Mouse (Mus musculus): ENCODE measurements around the gene Wfdc15b. TPM values are rescaled to one million over a fixed set of nuclear protein-coding genes. Genes with fewer than 3 reads are reported as not detected.
"Not testable (repeated sequence)": the region's sequence is repeated elsewhere in the genome, so short reads cannot be mapped to it uniquely, and the experiment has no call there.

Wfdc15b gene
- 0.34 TPM in 1 of 2 replicates, not detected in the other for polyA plus RNA-seq (2015; fragmentation: Nextera tagmentation; extraction: Ambion mirVana)

- no peak for DNase-seq
- H3K4me1 ChIP-seq (replicated peaks), result no peaks in the 10 kb centered on the region
- 64% methylated on average over 11 of the region's 11 CpGs for WGBS (ENCODE audit: insufficient replicate concordance)
- no peaks in the 10 kb centered on the region for H3K9me3 ChIP-seq (replicated peaks)
- no peak for ATAC-seq (ENCODE audit: low read depth)
- no peaks in the 10 kb centered on the region for H3K36me3 ChIP-seq
- no peak within 1 kb of the TSS for H3K4me2 ChIP-seq
- no peak within 1 kb of the TSS for H3K4me3 ChIP-seq (replicated peaks)
- no peak within 1 kb of the TSS for H3K9ac ChIP-seq
- no peaks in the 10 kb centered on the region for H3K27me3 ChIP-seq
- H3K27ac ChIP-seq, result no peak within 1 kb of the TSS
Measured at GRCm38 (mm10) chr2:164221522-164221921, at the start of gene Wfdc15b. Gene Wfdc15b (minus strand): TSS chr2:164221660.

GRCm38 (mm10) chr2:164256540-164256939 lies 35.1 kb upstream of the Wfdc15b start, which contains the start of gene Svs3b:
Gene Svs3b (minus strand): TSS chr2:164256640.
- H3K9ac ChIP-seq; H3K4me3 ChIP-seq (replicated peaks); H3K27me3 ChIP-seq; H3K9me3 ChIP-seq (replicated peaks); H3K4me2 ChIP-seq; DNase-seq; H3K27ac ChIP-seq; H3K36me3 ChIP-seq; ATAC-seq (ENCODE audit: low read depth); H3K4me1 ChIP-seq (replicated peaks): not testable (repeated sequence)
- 67% methylated on average over 1 of the region's 1 CpGs for WGBS (ENCODE audit: insufficient replicate concordance)

- DNase-seq (no peak), ATAC-seq (ENCODE audit: low read depth) (no peak)
- Histone ChIP-seq H3K27me3 (no peaks in the 10 kb centered on the region), H3K4me2 (no peak within 1 kb of the TSS), H3K9ac (no peak within 1 kb of the TSS), H3K4me3 (replicated peaks) (no peak within 1 kb of the TSS), H3K9me3 (replicated peaks) (no peaks in the 10 kb centered on the region), H3K4me1 (replicated peaks) (no peaks in the 10 kb centered on the region), H3K27ac (no peak within 1 kb of the TSS), H3K36me3 (no peaks in the 10 kb centered on the region)
- 60% methylated on average over 3 of the region's 3 CpGs for WGBS (ENCODE audit: insufficient replicate concordance)
Measured at GRCm38 (mm10) chr2:164238366-164238765, 16.9 kb upstream of the Wfdc15b start, which contains the start of gene Svs2. Gene Svs2 (minus strand): TSS chr2:164238466.

GRCm38 (mm10) chr2:164232671-164233070 lies 11.2 kb upstream of the Wfdc15b start:
- DNase-seq, result no peak
- Histone ChIP-seq H3K9ac (no peak overlapping the region), H3K4me3 (replicated peaks) (no peak overlapping the region), H3K9me3 (replicated peaks) (no peaks in the 10 kb centered on the region), H3K27me3 (no peaks in the 10 kb centered on the region), H3K27ac (no peak overlapping the region), H3K4me1 (replicated peaks) (no peaks in the 10 kb centered on the region), H3K4me2 (no peak overlapping the region), H3K36me3 (no peaks in the 10 kb centered on the region)
- ATAC-seq (ENCODE audit: low read depth), result no peak
- 72% methylated on average over 8 of the region's 8 CpGs for WGBS (ENCODE audit: insufficient replicate concordance)

GRCm38 (mm10) chr2:164228361-164229070 lies 7.1 kb upstream of the Wfdc15b start:
- no peak overlapping the region for H3K9ac ChIP-seq
- H3K4me3 ChIP-seq (replicated peaks), result no peak overlapping the region
- H3K4me2 ChIP-seq, result no peak overlapping the region
- WGBS (ENCODE audit: insufficient replicate concordance), result 67% methylated on average over 8 of the region's 8 CpGs
- no peaks in the 10 kb centered on the region for H3K36me3 ChIP-seq
- H3K4me1 ChIP-seq (replicated peaks), result no peaks in the 10 kb centered on the region
- H3K27ac ChIP-seq, result no peak overlapping the region
- ATAC-seq (ENCODE audit: low read depth) (no peak), DNase-seq (no peak)
- no peaks in the 10 kb centered on the region for H3K9me3 ChIP-seq (replicated peaks)
- no peaks in the 10 kb centered on the region for H3K27me3 ChIP-seq

- H3K9ac ChIP-seq, result no peak overlapping the region
- H3K4me2 ChIP-seq, result no peak overlapping the region
- WGBS (ENCODE audit: insufficient replicate concordance), result 67% methylated on average over 9 of the region's 9 CpGs
- no peak overlapping the region for H3K27ac ChIP-seq
- H3K4me1 ChIP-seq (replicated peaks), result no peaks in the 10 kb centered on the region
- no peaks in the 10 kb centered on the region for H3K9me3 ChIP-seq (replicated peaks)
- no peak for ATAC-seq (ENCODE audit: low read depth)
- no peaks in the 10 kb centered on the region for H3K36me3 ChIP-seq
- no peak for DNase-seq
- H3K27me3 ChIP-seq, result no peaks in the 10 kb centered on the region
- H3K4me3 ChIP-seq (replicated peaks), result no peak overlapping the region
Measured at GRCm38 (mm10) chr2:164219295-164219694, 2.2 kb downstream of the Wfdc15b start.

- Histone ChIP-seq H3K4me3 (replicated peaks) (no peak overlapping the region), H3K36me3 (no peaks in the 10 kb centered on the region), H3K9me3 (replicated peaks) (no peaks in the 10 kb centered on the region), H3K4me2 (no peak overlapping the region), H3K9ac (no peak overlapping the region), H3K4me1 (replicated peaks) (no peaks in the 10 kb centered on the region), H3K27ac (no peak overlapping the region), H3K27me3 (no peaks in the 10 kb centered on the region)
- ATAC-seq (ENCODE audit: low read depth) (no peak), DNase-seq (no peak)
- WGBS (ENCODE audit: insufficient replicate concordance), result 79% methylated on average over 5 of the region's 5 CpGs
Measured at GRCm38 (mm10) chr2:164212711-164213110, 8.7 kb downstream of the Wfdc15b start.

- no peak for ATAC-seq (ENCODE audit: low read depth)
- 69% methylated on average over 4 of the region's 4 CpGs for WGBS (ENCODE audit: insufficient replicate concordance)
Measured at GRCm38 (mm10) chr2:164210892-164211291, 10.6 kb downstream of the Wfdc15b start.

GRCm38 (mm10) chr2:164206676-164207075 lies 14.8 kb downstream of the Wfdc15b start:
- Histone ChIP-seq H3K36me3 (no peaks in the 10 kb centered on the region), H3K4me2 (no peak overlapping the region), H3K9me3 (replicated peaks) (no peaks in the 10 kb centered on the region), H3K9ac (no peak overlapping the region), H3K27ac (no peak overlapping the region), H3K4me1 (replicated peaks) (no peaks in the 10 kb centered on the region), H3K27me3 (no peaks in the 10 kb centered on the region), H3K4me3 (replicated peaks) (no peak overlapping the region)
- DNase-seq (no peak), ATAC-seq (ENCODE audit: low read depth) (no peak)
- WGBS (ENCODE audit: insufficient replicate concordance), result 38% methylated on average over 4 of the region's 4 CpGs

More at GRCm38 (mm10) chr2:164210892-164211291, 10.6 kb downstream of the Wfdc15b start:
- DNase-seq, result no peak
- H3K36me3 ChIP-seq, result no peaks in the 10 kb centered on the region
- no peak overlapping the region for H3K27ac ChIP-seq
- no peaks in the 10 kb centered on the region for H3K4me1 ChIP-seq (replicated peaks)
- no peak overlapping the region for H3K4me2 ChIP-seq
- no peak overlapping the region for H3K9ac ChIP-seq
- H3K9me3 ChIP-seq (replicated peaks), result no peaks in the 10 kb centered on the region
- H3K4me3 ChIP-seq (replicated peaks), result no peak overlapping the region
- H3K27me3 ChIP-seq, result no peaks in the 10 kb centered on the region

- H3K4me3 ChIP-seq (replicated peaks); H3K4me1 ChIP-seq (replicated peaks); ATAC-seq (ENCODE audit: low read depth); H3K36me3 ChIP-seq; H3K27ac ChIP-seq; H3K27me3 ChIP-seq; H3K4me2 ChIP-seq; H3K9me3 ChIP-seq (replicated peaks); H3K9ac ChIP-seq; DNase-seq: not testable (repeated sequence)
- 72% methylated on average over 10 of the region's 10 CpGs for WGBS (ENCODE audit: insufficient replicate concordance)
Measured at GRCm38 (mm10) chr2:164206011-164206410, 15.4 kb downstream of the Wfdc15b start.

GRCm38 (mm10) chr2:164199626-164200327 lies 21.7 kb downstream of the Wfdc15b start, which contains the start of gene Wfdc15a:
Gene Wfdc15a (minus strand): TSS chr2:164200130.
- Histone ChIP-seq H3K36me3 (no peaks in the 10 kb centered on the region), H3K27ac (no peak within 1 kb of the TSS), H3K4me3 (replicated peaks) (no peak within 1 kb of the TSS), H3K27me3 (no peaks in the 10 kb centered on the region), H3K4me1 (replicated peaks) (no peaks in the 10 kb centered on the region), H3K4me2 (no peak within 1 kb of the TSS), H3K9me3 (replicated peaks) (no peaks in the 10 kb centered on the region), H3K9ac (no peak within 1 kb of the TSS)
- ATAC-seq (ENCODE audit: low read depth) (no peak), DNase-seq (no peak)
- 59% methylated on average over 20 of the region's 20 CpGs for WGBS (ENCODE audit: insufficient replicate concordance)

GRCm38 (mm10) chr2:164196700-164196990 lies 24.8 kb downstream of the Wfdc15b start:
- Histone ChIP-seq H3K36me3 (no peaks in the 10 kb centered on the region), H3K27me3 (no peaks in the 10 kb centered on the region), H3K4me3 (replicated peaks) (no peak overlapping the region), H3K9me3 (replicated peaks) (no peaks in the 10 kb centered on the region), H3K27ac (no peak overlapping the region), H3K4me2 (no peak overlapping the region), H3K9ac (no peak overlapping the region), H3K4me1 (replicated peaks) (no peaks in the 10 kb centered on the region)
- DNase-seq (no peak), ATAC-seq (ENCODE audit: low read depth) (no peak)
- WGBS (ENCODE audit: insufficient replicate concordance), result 66% methylated on average over 5 of the region's 5 CpGs
